Mouse (Mus musculus) hindbrain, embryonic 11.5 days (tissue): ENCODE data around the gene Tfr2. TPM values are rescaled to one million over a fixed set of nuclear protein-coding genes. Genes with fewer than 3 reads are reported as not detected.

Experiments
- ATAC-seq: fragments of 200-750 bp; cut with Nextera tagmentation; 2 replicates; pipeline ENCODE4 v1.8.0; 2017; ENCODE audit warnings: mild to moderate bottlenecking, moderate TSS enrichment, moderate library complexity; ENCODE audit not compliant: low FRiP score
- DNase-seq: peaks from one replicate; pipeline ENCODE4 v3.0.0-alpha.2; 2015; ENCODE audit warnings: low spot score
- H3K27ac ChIP-seq: fragments of 300-500 bp; sonication (generic); 2 replicates; pipeline ENCODE4 v1.5.1; 2014; ENCODE audit warnings: mild to moderate bottlenecking, low read depth, low read length
- H3K27me3 ChIP-seq: fragments of 300-500 bp; sonication (generic); 2 replicates; pipeline ENCODE4 v1.6.1; 2014; ENCODE audit warnings: mild to moderate bottlenecking, low read length, moderate library complexity, mixed read lengths; ENCODE audit not compliant: control insufficient read depth, insufficient read depth
- H3K36me3 ChIP-seq: fragments of 300-500 bp; sonication (generic); 2 replicates; pipeline ENCODE4 v1.6.1; 2014; ENCODE audit warnings: mild to moderate bottlenecking, low read length, moderate library complexity, mixed read lengths; ENCODE audit not compliant: control insufficient read depth, insufficient read depth
- H3K4me1 ChIP-seq: fragments of 300-500 bp; sonication (generic); replicated peaks from 2 replicates; pipeline ENCODE4 v1.6.1; 2014; ENCODE audit warnings: low read length, mixed read lengths; ENCODE audit not compliant: control insufficient read depth, insufficient read depth
- H3K4me2 ChIP-seq: fragments of 300-500 bp; sonication (generic); replicated peaks from 2 replicates; pipeline ENCODE4 v1.6.1; 2014; ENCODE audit warnings: mild to moderate bottlenecking, low read depth, low read length
- H3K4me3 ChIP-seq: fragments of 300-500 bp; sonication (generic); 2 replicates; pipeline ENCODE4 v1.5.1; 2014; ENCODE audit warnings: low read depth, low read length
- H3K9ac ChIP-seq: fragments of 300-500 bp; sonication (generic); 2 replicates; pipeline ENCODE4 v1.6.1; 2014; ENCODE audit warnings: low read depth, low read length
- H3K9me3 ChIP-seq: fragments of 300-500 bp; sonication (generic); 2 replicates; pipeline ENCODE4 v1.6.1; 2016; ENCODE audit warnings: low read length; ENCODE audit not compliant: control insufficient read depth
- WGBS: fragments of 180-500 bp; shearing (Covaris S2); extraction: QIAGEN DNeasy Blood & Tissue Kit; methylation state at CpG from one replicate; pipeline ENCODE4 v1.1.7; 2014; 5-methylcytosine and 5-hydroxymethylcytosine counted together
- polyA plus RNA-seq: library from polyadenylated mRNA; unstranded; fragments of >200 nt; fragmentation: Nextera tagmentation; extraction: Ambion mirVana; gene quantifications from 2 replicates; pipeline ENCODE4 v1.2.1, GENCODE M21; 2014

Tfr2 gene
- polyA plus RNA-seq, 1 experiment from 2014 or later, result 2.7 TPM

DNA sequence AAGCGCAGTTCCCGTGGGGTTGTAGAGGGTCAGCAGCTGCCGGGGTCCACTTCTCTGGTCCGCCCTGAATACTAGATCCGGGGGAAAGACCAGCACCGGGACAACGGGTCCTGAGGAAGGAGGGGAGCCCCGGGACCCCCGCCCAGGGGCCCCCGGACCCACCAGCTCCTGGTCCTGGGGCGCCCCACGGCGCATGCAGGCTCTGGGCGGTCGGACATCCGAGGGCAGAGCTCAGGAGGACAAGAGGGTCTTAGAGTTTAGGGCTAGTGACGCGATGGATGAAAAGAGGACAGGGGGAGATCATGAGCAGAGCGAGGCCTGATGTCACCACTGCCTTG, 30.6 kb downstream of the Tfr2 start:
- no peak; the same call in 1 of the 2 replicates for ATAC-seq
- Histone ChIP-seq H3K27ac (peak overlapping the region; percentile 47; the same call in 1 of the 2 replicates), H3K4me3 (peak overlapping the region; percentile 63), H3K27me3 (no peaks in the 10 kb centered on the region), H3K4me2 (peak overlapping the region; percentile 94), H3K36me3 (no peaks in the 10 kb centered on the region), H3K9me3 (no peaks in the 10 kb centered on the region), H3K9ac (peak overlapping the region; percentile 83), H3K4me1 (peaks cover 3% of the 10 kb centered on the region)
- no peak for DNase-seq
- 2% methylated on average over 18 of the region's 19 CpGs for WGBS

DNA sequence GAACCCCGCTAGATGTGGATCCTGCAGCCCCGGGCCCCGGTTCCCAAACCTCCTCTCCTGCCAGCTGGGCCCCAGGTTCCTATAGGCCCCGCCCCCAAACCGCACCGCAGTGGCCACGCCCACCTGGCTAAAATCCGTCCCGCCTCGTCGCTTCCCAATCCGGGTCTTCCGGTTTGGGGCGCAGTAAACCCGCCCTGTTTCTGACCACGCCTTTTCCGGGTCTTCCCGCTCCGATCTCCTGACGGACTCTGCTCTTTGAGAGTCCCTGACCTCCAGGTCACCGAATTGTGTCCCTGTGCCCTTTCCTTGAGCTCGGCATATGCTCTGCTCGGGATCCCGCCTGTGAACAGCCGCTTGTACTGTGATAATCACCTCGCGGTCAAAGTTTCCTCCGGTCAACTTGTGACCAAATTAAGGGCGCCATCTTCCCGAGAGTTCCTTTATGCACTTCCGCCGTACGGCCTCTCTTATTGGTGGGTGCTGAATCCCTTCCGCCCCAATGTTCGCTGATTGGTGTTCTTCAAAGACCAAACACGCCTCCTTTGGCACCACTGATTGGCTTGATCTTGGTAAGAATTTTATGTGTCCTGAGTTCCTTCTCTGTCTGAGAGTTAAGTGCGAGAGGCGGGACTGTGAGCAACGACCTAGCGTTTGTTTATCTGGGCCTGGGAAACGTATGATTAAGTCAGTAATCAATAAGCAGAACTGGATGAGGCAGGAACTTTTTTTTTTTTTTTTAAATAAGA, 31.2 kb downstream of the Tfr2 start, which contains the start of gene Mospd3:
TSS of gene Mospd3 (minus strand) at position 440 of the 746 bp plus-strand sequence.
- DNase-seq (peak; percentile 96), ATAC-seq (peak; percentile 97)
- under 1% methylated on average over 41 of the region's 41 CpGs for WGBS
- H3K27me3 ChIP-seq, result no peaks in the 10 kb centered on the region
- no peaks in the 10 kb centered on the region for H3K9me3 ChIP-seq
- H3K36me3 ChIP-seq, result no peaks in the 10 kb centered on the region
- H3K9ac ChIP-seq, result peak within 1 kb of the TSS; percentile 83
- H3K4me1 ChIP-seq, result peaks cover 3% of the 10 kb centered on the region
- peak within 1 kb of the TSS; percentile 94 for H3K4me2 ChIP-seq
- H3K4me3 ChIP-seq, result peak within 1 kb of the TSS; percentile 63
- peak within 1 kb of the TSS; percentile 80 for H3K27ac ChIP-seq

DNA sequence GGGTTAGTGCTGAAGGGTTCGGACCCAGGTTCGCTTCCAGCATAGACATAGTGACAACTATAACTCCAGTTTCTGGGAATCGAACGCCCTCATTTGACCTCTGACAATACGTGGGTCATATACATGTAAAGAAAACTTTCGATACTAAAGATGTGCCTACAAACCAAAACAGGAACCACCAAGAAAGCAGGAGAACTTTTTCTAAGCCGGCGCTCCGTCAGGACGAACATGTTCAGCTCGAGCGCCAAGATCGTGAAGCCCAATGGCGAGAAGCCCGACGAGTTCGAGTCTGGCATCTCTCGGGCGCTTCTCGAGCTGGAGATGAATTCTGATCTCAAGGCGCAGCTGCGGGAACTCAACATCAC, 31.7 kb downstream of the Tfr2 start:
- under 1% methylated on average over 22 of the region's 22 CpGs for WGBS
- DNase-seq (no peak), ATAC-seq (no peak)
- Histone ChIP-seq H3K27me3 (no peaks in the 10 kb centered on the region), H3K4me2 (peak overlapping the region; percentile 73), H3K9me3 (no peaks in the 10 kb centered on the region), H3K27ac (no peak overlapping the region), H3K36me3 (no peaks in the 10 kb centered on the region), H3K4me1 (peaks cover 3% of the 10 kb centered on the region), H3K9ac (peak overlapping the region; percentile 32; the same call in 1 of the 2 replicates), H3K4me3 (peak overlapping the region; percentile 63)

DNA sequence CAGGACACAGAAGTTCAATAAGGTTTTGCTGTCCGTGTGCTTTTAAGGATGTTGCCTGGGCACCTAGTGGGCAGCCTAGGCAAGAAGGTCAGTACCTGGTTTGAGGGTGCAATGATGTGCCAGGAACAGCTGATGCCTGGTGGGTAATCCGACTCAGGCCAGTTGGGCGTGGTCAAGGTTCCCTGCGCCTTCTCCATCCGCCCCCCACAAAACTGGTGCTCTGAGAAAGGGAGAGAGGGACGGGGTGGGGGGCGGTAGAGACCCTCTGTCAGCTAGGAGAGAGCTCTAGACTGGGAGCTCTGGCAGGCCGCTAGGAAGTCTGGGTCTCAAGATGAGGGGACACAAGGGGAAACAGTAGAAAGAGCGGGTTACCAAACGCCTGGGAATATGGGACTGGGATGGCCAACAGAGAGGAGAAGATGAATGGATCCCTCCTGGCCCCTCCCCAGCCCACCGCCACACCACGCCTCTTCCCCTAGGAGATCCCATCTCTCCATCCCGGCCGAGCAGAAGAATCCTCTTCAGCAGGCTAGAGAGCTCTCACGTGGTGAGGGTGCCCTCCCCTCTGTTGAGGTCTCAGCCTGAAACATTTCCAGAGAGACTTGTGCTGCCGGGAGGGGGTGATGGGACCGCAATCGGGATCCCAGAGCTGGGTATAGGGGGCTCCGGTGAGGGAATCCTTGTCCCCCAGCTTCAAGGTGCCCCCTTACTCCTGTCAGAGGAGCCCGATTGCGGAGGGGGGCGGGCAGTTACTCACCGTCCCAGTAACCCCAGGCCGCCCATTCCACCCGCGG, 38.4 kb downstream of the Tfr2 start:
- Histone ChIP-seq H3K27ac (no peak overlapping the region), H3K27me3 (peaks cover 2% of the 10 kb centered on the region; the same call in 1 of the 2 replicates), H3K36me3 (no peaks in the 10 kb centered on the region), H3K4me2 (peak overlapping the region; percentile 19), H3K9me3 (no peaks in the 10 kb centered on the region), H3K4me3 (peak overlapping the region; percentile 10; the same call in 1 of the 2 replicates), H3K4me1 (peaks cover 13% of the 10 kb centered on the region; the same call in 1 of the 2 replicates), H3K9ac (no peak overlapping the region)
- 16% methylated on average over 25 of the region's 26 CpGs for WGBS
- no peak for ATAC-seq
- no peak for DNase-seq

DNA sequence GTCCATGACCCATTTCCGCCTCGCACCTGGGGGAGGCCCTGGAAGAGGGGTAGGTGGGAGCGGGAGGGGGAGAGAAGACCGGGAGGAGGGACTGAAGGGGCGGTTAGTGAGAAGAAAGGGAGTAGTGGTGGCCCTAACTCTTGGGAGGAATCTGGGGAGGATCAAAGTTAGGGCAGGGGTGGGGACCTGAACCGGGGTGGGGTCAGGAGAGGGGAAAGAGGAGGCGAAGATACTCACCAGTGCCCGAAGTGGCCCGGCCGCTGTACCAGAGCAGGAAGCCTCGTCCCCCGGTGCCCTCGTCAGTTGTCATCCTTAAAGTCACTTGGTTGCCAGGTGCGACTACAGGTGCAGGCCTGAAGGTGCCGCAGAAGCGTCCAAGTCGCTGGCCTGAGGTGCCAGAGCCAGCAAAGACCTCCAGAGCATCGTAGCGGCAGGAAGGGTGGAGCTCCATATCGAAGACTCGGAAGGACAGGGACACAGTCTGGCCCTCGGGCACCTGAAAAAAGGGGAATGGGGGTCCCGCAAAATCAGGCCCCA, 39.1 kb downstream of the Tfr2 start:
- Histone ChIP-seq H3K4me3 (peak overlapping the region; percentile 10; the same call in 1 of the 2 replicates), H3K27me3 (peaks cover 2% of the 10 kb centered on the region; the same call in 1 of the 2 replicates), H3K4me2 (peak overlapping the region; percentile 19), H3K9me3 (no peaks in the 10 kb centered on the region), H3K4me1 (peaks cover 13% of the 10 kb centered on the region; the same call in 1 of the 2 replicates), H3K36me3 (no peaks in the 10 kb centered on the region), H3K9ac (no peak overlapping the region), H3K27ac (no peak overlapping the region)
- ATAC-seq (no peak), DNase-seq (no peak)
- WGBS, result 18% methylated on average over 21 of the region's 23 CpGs

DNA sequence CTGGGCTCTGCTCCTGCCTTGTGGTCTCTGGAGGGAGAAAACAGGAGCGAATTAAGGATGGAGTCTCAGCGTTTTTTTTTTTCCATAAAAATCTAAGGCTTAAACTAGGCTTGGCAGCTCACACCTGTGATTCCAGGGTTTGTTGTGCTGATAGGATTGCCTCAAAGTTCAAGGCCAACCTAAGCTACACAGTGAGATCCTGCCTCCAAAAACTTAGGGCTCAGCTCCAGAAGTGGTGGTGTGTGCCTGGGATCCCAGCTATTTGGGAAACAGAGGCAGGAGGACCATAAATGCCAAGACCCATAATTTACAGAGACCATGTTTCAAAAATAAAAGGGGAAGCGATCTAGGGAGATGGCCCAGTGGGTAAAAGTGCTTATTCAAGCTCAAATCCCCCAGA, 39.7 kb downstream of the Tfr2 start:
- 61% methylated on average over 3 of the region's 3 CpGs for WGBS
- H3K4me3 ChIP-seq, result no peak overlapping the region
- H3K36me3 ChIP-seq, result no peaks in the 10 kb centered on the region
- H3K4me1 ChIP-seq, result peaks cover 13% of the 10 kb centered on the region; the same call in 1 of the 2 replicates
- ATAC-seq, result no peak
- no peak overlapping the region for H3K4me2 ChIP-seq
- H3K27ac ChIP-seq, result no peak overlapping the region
- H3K9ac ChIP-seq, result no peak overlapping the region
- H3K9me3 ChIP-seq, result no peaks in the 10 kb centered on the region
- H3K27me3 ChIP-seq, result peaks cover 2% of the 10 kb centered on the region; the same call in 1 of the 2 replicates
- no peak for DNase-seq

DNA sequence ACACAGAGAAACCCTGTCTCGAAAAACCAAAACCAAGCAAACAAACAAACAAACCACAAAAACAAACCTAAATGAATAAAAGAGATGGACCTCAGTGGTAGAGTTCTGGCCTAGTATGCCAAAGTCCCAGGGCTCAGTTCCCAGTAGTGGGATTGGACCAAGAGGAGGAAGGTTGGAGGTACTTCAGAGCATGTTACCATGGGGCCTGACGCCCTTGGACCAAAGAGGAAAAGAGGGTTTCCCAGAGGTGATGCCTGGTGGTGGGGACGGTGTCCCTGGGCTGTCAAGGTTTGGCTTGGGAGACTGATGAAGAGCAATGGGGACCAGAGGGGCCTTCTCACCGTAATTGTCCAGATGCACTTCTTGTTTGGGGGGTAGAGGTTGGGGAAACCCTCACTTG, 40.4 kb downstream of the Tfr2 start:
- Histone ChIP-seq H3K27me3 (peaks cover 2% of the 10 kb centered on the region; the same call in 1 of the 2 replicates), H3K27ac (no peak overlapping the region), H3K36me3 (no peaks in the 10 kb centered on the region), H3K9me3 (no peaks in the 10 kb centered on the region), H3K4me2 (no peak overlapping the region), H3K4me1 (peaks cover 13% of the 10 kb centered on the region; the same call in 1 of the 2 replicates), H3K4me3 (no peak overlapping the region), H3K9ac (no peak overlapping the region; the same call in 1 of the 2 replicates)
- ATAC-seq (no peak), DNase-seq (no peak)
- 62% methylated on average over 4 of the region's 4 CpGs for WGBS

DNA sequence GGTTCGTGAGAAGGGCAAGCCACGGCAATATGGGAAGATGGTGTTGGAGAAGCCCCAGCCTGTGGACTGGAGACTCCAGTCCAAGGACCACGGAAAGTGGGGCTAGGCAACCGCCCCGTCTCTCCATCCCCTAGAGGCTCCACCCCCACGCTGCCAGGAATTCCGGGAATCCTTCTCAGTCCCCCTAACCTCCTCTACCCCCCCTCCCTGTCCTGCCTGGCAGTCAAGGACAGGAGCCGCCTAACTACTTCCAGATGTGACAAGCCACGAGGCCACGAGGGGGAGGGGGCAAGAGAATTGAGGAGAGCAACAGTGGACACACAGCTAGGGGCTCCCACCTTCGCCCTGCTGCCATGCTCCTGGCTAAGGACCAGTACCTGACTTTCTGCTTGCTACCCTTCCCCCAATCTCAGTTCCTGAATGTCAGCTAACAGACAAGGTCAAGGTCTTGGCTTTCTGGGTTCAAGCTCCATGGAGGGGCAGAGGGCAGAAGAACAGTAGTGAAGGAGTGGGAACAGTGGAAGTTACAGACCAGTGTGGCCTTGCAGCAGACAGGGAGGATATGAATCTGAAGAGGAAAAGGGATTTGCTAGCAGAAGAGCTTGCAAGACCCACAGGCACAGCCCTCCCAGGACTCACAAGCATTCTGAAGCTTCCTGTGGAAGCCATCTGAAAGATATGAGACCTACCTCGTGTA, 41.1 kb downstream of the Tfr2 start:
- Histone ChIP-seq H3K36me3 (no peaks in the 10 kb centered on the region), H3K27ac (peak overlapping the region; percentile 70; the same call in 1 of the 2 replicates), H3K4me1 (peaks cover 13% of the 10 kb centered on the region; the same call in 1 of the 2 replicates), H3K27me3 (peaks cover 2% of the 10 kb centered on the region; the same call in 1 of the 2 replicates), H3K9me3 (no peaks in the 10 kb centered on the region), H3K4me2 (peak overlapping the region; percentile 14; the same call in 1 of the 2 replicates), H3K9ac (peak overlapping the region; percentile 54), H3K4me3 (no peak overlapping the region; the same call in 1 of the 2 replicates)
- WGBS, result 14% methylated on average over 11 of the region's 12 CpGs
- peak; percentile 68 for DNase-seq
- ATAC-seq, result 0 out of 2 replicates have a peak, but pooled peaks have one; percentile 26
